Mouse (Mus musculus): ENCODE measurements around the gene Fndc10.
"Not testable (repeated sequence)": the region's sequence is repeated elsewhere in the genome, so short reads cannot be mapped to it uniquely, and the experiment has no call there.

The Fndc10 gene

GRCm38 (mm10) chr4:155694111-155694481 lies at the start of gene Fndc10:
Gene Fndc10, plus strand, starts transcription at chr4:155694342.
- DNase-seq = peak; percentile 52 to 53

- DNase-seq = not testable (repeated sequence)
These were observed 48.8 kb upstream of the Fndc10 start, which contains the start of gene Gm10563 for GRCm38 (mm10) chr4:155645308-155645707. Gene Gm10563, minus strand, starts transcription at chr4:155645408.

- DNase-seq = no peak
These were observed 48.4 kb upstream of the Fndc10 start for GRCm38 (mm10) chr4:155645721-155646120.

- no peak for DNase-seq
These were observed 44.8 kb upstream of the Fndc10 start for GRCm38 (mm10) chr4:155649355-155649754.

GRCm38 (mm10) chr4:155651553-155652269 lies 42.4 kb upstream of the Fndc10 start:
- peak; percentile 69 to 71 for DNase-seq

GRCm38 (mm10) chr4:155652283-155653085 lies 41.7 kb upstream of the Fndc10 start:
- DNase-seq = no peak

GRCm38 (mm10) chr4:155653086-155653450 lies 41.1 kb upstream of the Fndc10 start, which contains the start of gene Mmp23:
Gene Mmp23, minus strand, starts transcription at chr4:155653384.
- peak; percentile 32 to 48 for DNase-seq

GRCm38 (mm10) chr4:155653451-155654182 lies 40.5 kb upstream of the Fndc10 start:
- DNase-seq = no peak

GRCm38 (mm10) chr4:155654183-155654455 lies 40.0 kb upstream of the Fndc10 start:
- no peak for DNase-seq

- DNase-seq = peak; percentile 64 to 75
These were observed 39.5 kb upstream of the Fndc10 start for GRCm38 (mm10) chr4:155654456-155655298.

- no peak for DNase-seq
These were observed 37.9 kb upstream of the Fndc10 start for GRCm38 (mm10) chr4:155656214-155656751.

- no peak for DNase-seq
These were observed 35.2 kb upstream of the Fndc10 start for GRCm38 (mm10) chr4:155658961-155659360.

- no peak for DNase-seq
These were observed 33.5 kb upstream of the Fndc10 start for GRCm38 (mm10) chr4:155660641-155661040.

- DNase-seq = no peak
These were observed 27.2 kb upstream of the Fndc10 start for GRCm38 (mm10) chr4:155666903-155667302.

- peak; percentile 96 to 97 for DNase-seq
These were observed 25.2 kb upstream of the Fndc10 start, which contains the start of gene Mib2 for GRCm38 (mm10) chr4:155668689-155669597. Gene Mib2, minus strand, starts transcription at chr4:155669198.

- DNase-seq = no peak
These were observed 24.5 kb upstream of the Fndc10 start for GRCm38 (mm10) chr4:155669598-155670075.

GRCm38 (mm10) chr4:155670236-155670635 lies 23.9 kb upstream of the Fndc10 start:
- DNase-seq = not testable (repeated sequence)

GRCm38 (mm10) chr4:155672082-155672481 lies 22.1 kb upstream of the Fndc10 start:
- DNase-seq = no peak

- DNase-seq = no peak
These were observed 18.2 kb upstream of the Fndc10 start for GRCm38 (mm10) chr4:155675991-155676390.

- not testable (repeated sequence) for DNase-seq
These were observed 10.4 kb upstream of the Fndc10 start for GRCm38 (mm10) chr4:155683670-155684277.
